Mouse (Mus musculus) right cerebral cortex, adult 2 months (tissue): ENCODE measurements around the gene Clint1.
A peak's percentile ranks its signal among the peaks of the same experiment; 100 is the strongest.

Source experiments
- DNase-seq, 2 experiments: peaks; one replicate each; pipeline ENCODE4 v3.0.0; 2021 to 2022; ENCODE audit warnings: low spot score in 2 of 2

The Clint1 gene

DNA sequence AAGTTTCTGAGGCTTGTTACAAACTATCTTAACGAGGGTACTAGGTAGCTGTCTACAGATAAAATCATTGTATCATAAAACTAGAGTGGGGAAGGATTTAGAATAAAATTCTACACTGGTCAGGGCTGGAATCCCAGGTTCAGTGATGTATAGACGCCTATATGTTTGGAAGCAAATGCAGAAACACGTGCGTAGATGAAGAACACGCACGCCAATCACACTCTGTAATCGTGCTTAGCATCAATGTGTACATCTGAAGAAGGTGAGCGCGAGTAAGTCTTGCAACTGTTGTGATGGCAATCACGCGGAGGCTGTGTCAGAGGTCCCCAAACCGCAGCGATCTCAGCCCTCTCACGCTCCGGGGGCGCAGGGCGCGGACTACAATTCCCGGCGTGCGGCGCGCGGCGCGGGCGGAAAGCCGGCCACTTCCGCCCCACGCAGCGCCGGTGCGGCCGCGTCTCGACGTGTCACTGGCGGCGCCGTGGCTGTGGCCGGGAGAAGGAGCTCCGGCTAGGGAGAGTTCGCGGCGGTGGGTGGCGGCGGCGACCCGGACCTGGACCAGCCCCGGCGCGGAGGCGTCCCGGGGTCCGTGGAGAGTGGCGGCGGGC lies at the start of gene Clint1:
Clint1 (plus strand) TSS at position 536 of the 608 bp plus-strand sequence.
- peak; percentile 84 to 86 for DNase-seq

- DNase-seq: no peak
Observed at GRCm38 (mm10) chr11:45804068-45804467, 47.8 kb upstream of the Clint1 start.

- no peak for DNase-seq
Observed at GRCm38 (mm10) chr11:45805312-45805772, 46.5 kb upstream of the Clint1 start.

GRCm38 (mm10) chr11:45805810-45806209 lies 46.0 kb upstream of the Clint1 start:
- DNase-seq: no peak

- DNase-seq: no peak
Observed at GRCm38 (mm10) chr11:45806264-45806663, 45.6 kb upstream of the Clint1 start.

GRCm38 (mm10) chr11:45806809-45807208 lies 45.0 kb upstream of the Clint1 start:
- no peak for DNase-seq

DNA sequence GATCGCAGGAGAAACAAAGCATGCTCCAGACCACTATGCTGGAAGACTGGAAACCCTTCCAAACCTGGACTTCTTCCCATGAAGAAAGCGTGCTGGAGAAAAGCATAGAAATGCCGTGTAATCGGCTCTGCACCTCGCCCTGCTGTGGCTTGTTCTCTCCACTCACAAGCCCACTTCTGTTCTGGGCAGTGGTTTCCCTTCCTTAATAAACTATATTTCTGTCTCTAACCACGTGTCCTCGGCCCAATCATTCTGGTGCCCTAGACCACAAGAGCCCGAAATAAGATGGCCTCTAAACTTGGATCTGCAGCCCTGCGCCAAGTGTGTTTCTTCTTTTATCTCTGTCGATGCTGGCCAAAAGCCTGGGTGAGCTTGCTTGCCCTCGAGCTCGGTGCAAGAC lies 44.0 kb upstream of the Clint1 start:
- no peak for DNase-seq

- DNase-seq: no peak
Observed at GRCm38 (mm10) chr11:45809424-45809823, 42.4 kb upstream of the Clint1 start.

DNA sequence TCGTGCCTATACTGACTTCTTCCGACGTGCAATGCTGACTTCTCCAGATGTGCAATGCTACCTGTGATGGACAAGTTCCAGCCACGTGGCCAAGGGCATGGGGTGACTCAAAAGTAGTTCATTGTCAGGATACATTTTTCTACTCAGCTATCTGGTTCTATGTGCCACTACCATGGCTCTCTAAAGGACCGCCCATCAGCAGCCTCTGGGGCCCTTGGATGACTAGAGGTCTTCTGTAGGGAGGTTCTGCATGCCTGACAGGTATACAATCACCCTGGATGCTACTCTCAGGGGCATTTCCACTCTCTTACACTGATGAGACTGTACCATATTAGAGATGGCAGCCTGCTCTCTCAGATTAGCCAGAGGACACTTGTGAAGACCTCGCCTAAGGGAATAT lies 41.8 kb upstream of the Clint1 start:
- DNase-seq: no peak

DNA sequence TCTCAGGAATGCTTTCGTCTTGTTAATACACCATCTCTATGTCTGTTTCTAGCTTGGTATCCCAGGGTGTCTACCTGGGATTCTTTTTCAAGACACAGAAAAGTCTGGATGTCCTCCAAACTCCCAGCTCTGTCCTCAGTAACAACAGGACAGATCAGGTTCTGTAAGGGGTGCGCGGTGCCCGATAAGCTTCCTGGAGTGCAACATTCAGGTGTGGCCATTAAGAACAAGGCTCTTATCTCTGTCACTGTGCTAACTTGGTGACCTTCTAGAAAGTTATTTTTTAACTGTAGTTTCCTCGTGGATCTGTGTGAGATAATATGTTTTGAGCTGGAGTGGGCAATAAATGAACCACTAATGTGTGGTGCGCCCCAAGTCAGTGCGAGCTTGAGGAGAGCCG lies 41.0 kb upstream of the Clint1 start:
- DNase-seq: no peak

GRCm38 (mm10) chr11:45815603-45816002 lies 36.2 kb upstream of the Clint1 start:
- DNase-seq: no peak

DNA sequence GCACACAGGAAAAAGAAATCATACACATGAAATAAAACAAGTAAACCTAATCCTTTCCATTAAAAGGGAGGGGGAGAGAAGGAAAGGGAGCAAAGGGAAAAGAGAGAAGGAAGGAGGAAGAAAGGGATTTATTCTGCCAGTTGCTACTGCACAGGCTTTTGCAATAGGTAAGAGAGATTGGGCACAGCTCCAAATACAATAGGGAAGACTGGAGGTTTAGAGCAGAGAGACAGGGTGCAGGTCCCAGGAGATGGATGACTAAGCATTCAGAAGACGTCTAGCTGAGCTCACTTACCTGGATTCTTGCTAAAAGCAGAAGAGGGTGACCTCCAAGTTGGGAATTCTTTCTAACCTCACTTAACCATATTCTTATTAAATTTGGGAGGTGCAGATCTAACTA lies 35.1 kb upstream of the Clint1 start:
- no peak for DNase-seq

- DNase-seq: no peak
Observed at GRCm38 (mm10) chr11:45817996-45818395, 33.9 kb upstream of the Clint1 start.

DNA sequence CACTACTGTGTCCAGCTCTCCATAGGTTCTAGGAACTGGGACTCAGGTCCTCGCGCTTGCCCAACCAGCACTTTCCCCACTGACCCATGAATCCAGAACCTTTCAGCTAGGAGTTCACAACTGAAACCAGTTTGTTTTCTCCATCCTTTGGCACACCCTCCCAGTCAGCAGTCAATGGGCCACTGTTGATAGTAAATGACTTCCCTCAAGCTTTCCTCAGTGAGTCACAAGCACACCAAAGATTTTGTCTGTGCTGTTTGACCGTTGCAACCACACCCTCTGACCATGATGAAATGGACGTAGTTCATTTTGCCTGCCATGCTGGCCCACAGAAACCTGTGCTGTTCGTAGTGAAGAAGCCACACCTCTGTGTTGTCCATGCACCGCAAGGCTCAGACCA lies 30.9 kb upstream of the Clint1 start:
- DNase-seq: no peak

- no peak for DNase-seq
Observed at GRCm38 (mm10) chr11:45830112-45830511, 21.7 kb upstream of the Clint1 start.

DNA sequence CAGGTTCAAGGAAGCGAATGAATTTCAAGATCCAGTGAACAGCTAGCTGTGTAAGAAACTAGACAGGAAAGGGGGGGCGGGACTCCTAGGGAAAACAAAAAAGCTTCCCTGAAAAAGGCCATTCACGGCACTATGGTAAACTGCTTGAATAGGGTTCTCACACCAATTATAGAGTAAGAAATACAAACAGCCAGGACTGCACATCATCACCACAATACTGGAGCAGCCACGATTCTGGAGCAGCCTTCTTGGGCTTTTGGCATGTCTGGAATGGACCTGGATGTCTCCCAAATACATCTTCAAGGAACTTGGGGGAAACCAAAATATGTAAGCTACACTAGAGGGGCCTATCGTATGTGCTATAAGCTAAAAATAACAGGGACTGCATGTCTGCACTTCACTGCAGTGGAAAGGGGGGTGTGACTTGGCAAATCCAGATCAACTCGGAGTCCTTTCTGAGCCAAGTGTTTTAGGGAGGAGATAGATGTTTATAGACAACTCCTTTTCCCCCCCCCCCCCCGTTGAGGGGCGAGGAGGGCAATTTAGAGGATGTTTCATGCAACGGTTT lies 21.0 kb upstream of the Clint1 start:
- DNase-seq: no peak

- no peak for DNase-seq
Observed at GRCm38 (mm10) chr11:45831476-45832143, 20.2 kb upstream of the Clint1 start.

- DNase-seq: no peak
Observed at GRCm38 (mm10) chr11:45835625-45836255, 16.1 kb upstream of the Clint1 start.

GRCm38 (mm10) chr11:45837257-45837817 lies 14.5 kb upstream of the Clint1 start:
- no peak for DNase-seq

- DNase-seq: no peak
Observed at GRCm38 (mm10) chr11:45838450-45838849, 13.4 kb upstream of the Clint1 start.

DNA sequence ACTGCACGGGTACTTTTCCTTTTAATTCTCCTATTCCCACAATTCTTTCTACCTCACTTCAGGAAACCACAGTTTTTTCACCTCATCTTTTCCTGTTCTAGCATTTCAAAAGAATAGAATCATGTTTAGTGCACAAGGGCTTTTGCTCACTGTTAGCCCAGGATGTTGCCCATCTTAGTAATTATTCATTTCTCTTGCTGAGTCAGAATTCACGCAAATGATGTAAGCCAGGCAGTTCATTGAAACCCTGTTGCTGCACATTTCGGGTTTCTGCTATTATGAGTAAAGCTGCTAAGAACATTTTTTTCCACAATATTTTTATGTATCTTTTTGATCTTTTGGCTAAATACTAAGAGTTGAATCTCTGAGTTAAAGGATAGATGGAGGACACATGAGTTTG lies 11.5 kb upstream of the Clint1 start:
- no peak for DNase-seq

- DNase-seq: no peak
Observed at GRCm38 (mm10) chr11:45846008-45846407, 5.8 kb upstream of the Clint1 start.
